Mouse (Mus musculus) cortical plate, adult 2 months (tissue): ENCODE measurements around the gene Zmynd15. TPM values are rescaled to one million over a fixed set of nuclear protein-coding genes. Genes with fewer than 3 reads are reported as not detected.
"Not testable (repeated sequence)": the region's sequence is repeated elsewhere in the genome, so short reads cannot be mapped to it uniquely, and the experiment has no call there.

Source experiments
- H3K27ac ChIP-seq: fragments of 200-500 bp; 2 replicates; pipeline ENCODE4 v1.5.1; 2012; ENCODE audit warnings: low read length, control low read depth, inconsistent platforms; ENCODE audit not compliant: insufficient read depth
- H3K4me1 ChIP-seq: fragments of 200-500 bp; 2 replicates; pipeline ENCODE4 v1.6.1; 2011; ENCODE audit warnings: low read length; ENCODE audit not compliant: control insufficient read depth, insufficient read depth
- H3K4me3 ChIP-seq: fragments of 200-500 bp; 2 replicates; pipeline ENCODE4 v1.5.1; 2011; ENCODE audit warnings: mild to moderate bottlenecking, low read length, control low read depth; ENCODE audit not compliant: insufficient read depth
- CTCF ChIP-seq: fragments of 200-500 bp; IDR thresholded peaks from 2 replicates; pipeline ENCODE4 v1.5.1; 2011; ENCODE audit warnings: mild to moderate bottlenecking, control low read depth, low read length; ENCODE audit not compliant: insufficient read depth; ENCODE audit errors: extremely low read depth
- POLR2A ChIP-seq: fragments of 200-500 bp; IDR thresholded peaks from 2 replicates; pipeline ENCODE4 v1.6.1; 2011; ENCODE audit warnings: mild to moderate bottlenecking, low read length, control low read depth; ENCODE audit not compliant: insufficient read depth; ENCODE audit errors: extremely low read depth
- polyA plus RNA-seq: library from polyadenylated mRNA; depleted of rRNA; stranded (reverse); fragments of >200 nt; gene quantifications from 2 replicates; pipeline ENCODE4 v1.2.3, GENCODE M21; 2012; rRNA removed

Zmynd15 gene
- polyA plus RNA-seq: 0.44 and 0.47 TPM in 2 replicates

- Histone ChIP-seq H3K4me3 (peak within 1 kb of the TSS; percentile 37), H3K4me1 (no peaks in the 10 kb centered on the region; the same call in 1 of the 2 replicates), H3K27ac (no peak within 1 kb of the TSS)
- TF ChIP-seq POLR2A: no peak
- TF ChIP-seq CTCF: no peak
These were observed at the start of gene Zmynd15 for GRCm38 (mm10) chr11:70458688-70459600. Gene Zmynd15, plus strand, starts transcription at chr11:70459433.

GRCm38 (mm10) chr11:70409594-70410296 lies 49.5 kb upstream of the Zmynd15 start, which contains the start of gene Pelp1:
Gene Pelp1, minus strand, starts transcription at chr11:70410031.
- peaks cover 2% of the 10 kb centered on the region for H3K4me1 ChIP-seq
- TF ChIP-seq CTCF (no peak), POLR2A (peak; percentile 55; the same call in 1 of the 2 replicates)
- peak within 1 kb of the TSS; percentile 70 for H3K4me3 ChIP-seq
- 0 out of 2 replicates have a peak within 1 kb of the TSS, but pooled peaks have one; percentile 38 for H3K27ac ChIP-seq

GRCm38 (mm10) chr11:70410297-70410643 lies 49.0 kb upstream of the Zmynd15 start:
- TF ChIP-seq CTCF: no peak
- Histone ChIP-seq H3K4me3 (peak overlapping the region; percentile 70), H3K27ac (0 out of 2 replicates have a peak overlapping the region, but pooled peaks have one; percentile 38), H3K4me1 (peaks cover 2% of the 10 kb centered on the region)

- no peak overlapping the region for H3K4me3 ChIP-seq
- no peak overlapping the region for H3K27ac ChIP-seq
- TF ChIP-seq POLR2A: no peak
- peaks cover 2% of the 10 kb centered on the region for H3K4me1 ChIP-seq
These were observed 46.6 kb upstream of the Zmynd15 start for GRCm38 (mm10) chr11:70412591-70412990.

GRCm38 (mm10) chr11:70413961-70414360 lies 45.3 kb upstream of the Zmynd15 start:
- no peak overlapping the region for H3K27ac ChIP-seq
- TF ChIP-seq POLR2A: no peak
- peak; percentile 79 for TF ChIP-seq CTCF
- no peaks in the 10 kb centered on the region for H3K4me1 ChIP-seq

GRCm38 (mm10) chr11:70418199-70418598 lies 41.0 kb upstream of the Zmynd15 start:
- no peak overlapping the region for H3K4me3 ChIP-seq
- H3K4me1 ChIP-seq: no peaks in the 10 kb centered on the region; the same call in 1 of the 2 replicates
- no peak for TF ChIP-seq POLR2A
- no peak for TF ChIP-seq CTCF
- no peak overlapping the region for H3K27ac ChIP-seq

More at GRCm38 (mm10) chr11:70413961-70414360, 45.3 kb upstream of the Zmynd15 start:
- H3K4me3 ChIP-seq: no peak overlapping the region

- H3K27ac ChIP-seq: no peak overlapping the region
- H3K4me1 ChIP-seq: no peaks in the 10 kb centered on the region; the same call in 1 of the 2 replicates
- TF ChIP-seq POLR2A (no peak), CTCF (no peak)
- H3K4me3 ChIP-seq: no peak overlapping the region
These were observed 39.7 kb upstream of the Zmynd15 start for GRCm38 (mm10) chr11:70419486-70419885.

GRCm38 (mm10) chr11:70426598-70426997 lies 32.6 kb upstream of the Zmynd15 start:
- H3K27ac ChIP-seq, H3K4me3 ChIP-seq, H3K4me1 ChIP-seq: not testable (repeated sequence)

- Histone ChIP-seq H3K27ac (no peak overlapping the region), H3K4me3 (peak overlapping the region; percentile 30; the same call in 1 of the 2 replicates), H3K4me1 (peaks cover 3% of the 10 kb centered on the region)
- TF ChIP-seq POLR2A (no peak), CTCF (no peak)
These were observed 27.7 kb upstream of the Zmynd15 start for GRCm38 (mm10) chr11:70431574-70431973.
